Mouse (Mus musculus) fibroblast of lung, adult 2 months (primary cell): Measurements from ENCODE around the gene Rnaseh1.
A peak's percentile ranks its signal among the peaks of the same experiment; 100 is the strongest.

Source experiments
- DNase-seq: peaks from one replicate; pipeline ENCODE4 v3.0.0-alpha.2; 2011; ENCODE audit warnings: low read depth

Gene Rnaseh1

GRCm38 (mm10) chr12:28649141-28650110 lies at the start of gene Rnaseh1:
Gene Rnaseh1, plus strand, starts transcription at chr12:28649602.
- peak; percentile 59 for DNase-seq

GRCm38 (mm10) chr12:28602259-28602658 lies 47.1 kb upstream of the Rnaseh1 start:
- no peak for DNase-seq

- no peak for DNase-seq
Measured at GRCm38 (mm10) chr12:28603494-28603893, 45.9 kb upstream of the Rnaseh1 start.

GRCm38 (mm10) chr12:28607546-28608305 lies 41.7 kb upstream of the Rnaseh1 start:
- DNase-seq, result no peak

- no peak for DNase-seq
Measured at GRCm38 (mm10) chr12:28612391-28612790, 37.0 kb upstream of the Rnaseh1 start.

GRCm38 (mm10) chr12:28614401-28614800 lies 35.0 kb upstream of the Rnaseh1 start:
- DNase-seq, result no peak

GRCm38 (mm10) chr12:28617297-28617696 lies 32.1 kb upstream of the Rnaseh1 start:
- no peak for DNase-seq

- DNase-seq, result no peak
Measured at GRCm38 (mm10) chr12:28621451-28622166, 27.8 kb upstream of the Rnaseh1 start.

GRCm38 (mm10) chr12:28622167-28622532 lies 27.3 kb upstream of the Rnaseh1 start:
- DNase-seq, result no peak

- DNase-seq, result no peak
Measured at GRCm38 (mm10) chr12:28622641-28623040, 26.8 kb upstream of the Rnaseh1 start.

GRCm38 (mm10) chr12:28623195-28623594 lies 26.2 kb upstream of the Rnaseh1 start, which contains the start of gene Colec11:
Gene Colec11, minus strand, starts transcription at chr12:28623377.
- DNase-seq, result no peak

GRCm38 (mm10) chr12:28624251-28624650 lies 25.2 kb upstream of the Rnaseh1 start:
- no peak for DNase-seq

- DNase-seq, result no peak
Measured at GRCm38 (mm10) chr12:28625407-28625806, 24.0 kb upstream of the Rnaseh1 start.

GRCm38 (mm10) chr12:28627092-28627491 lies 22.3 kb upstream of the Rnaseh1 start:
- no peak for DNase-seq

GRCm38 (mm10) chr12:28628436-28628835 lies 21.0 kb upstream of the Rnaseh1 start:
- DNase-seq, result no peak

GRCm38 (mm10) chr12:28635058-28635534 lies 14.3 kb upstream of the Rnaseh1 start:
- DNase-seq, result no peak

GRCm38 (mm10) chr12:28635535-28636476 lies 13.6 kb upstream of the Rnaseh1 start, which contains the start of gene Rps7:
Gene Rps7, minus strand, starts transcription at chr12:28635953.
- peak; percentile 82 for DNase-seq

- DNase-seq, result no peak
Measured at GRCm38 (mm10) chr12:28636543-28636942, 12.9 kb upstream of the Rnaseh1 start.

- DNase-seq, result no peak
Measured at GRCm38 (mm10) chr12:28638778-28639177, 10.6 kb upstream of the Rnaseh1 start.

- DNase-seq, result no peak
Measured at GRCm38 (mm10) chr12:28662628-28663027, 13.2 kb downstream of the Rnaseh1 start.

GRCm38 (mm10) chr12:28666734-28667133 lies 17.3 kb downstream of the Rnaseh1 start:
- DNase-seq, result no peak
